Mouse (Mus musculus): ENCODE results near the gene Crtac1.

- TF ChIP-seq EP300 (IDR thresholded peaks at IDR 0.05; ENCODE audit: low read length) (no peak), MAX (IDR thresholded peaks at IDR 0.05; ENCODE audit: low read length) (no peak), POLR2A (IDR thresholded peaks at IDR 0.05; ENCODE audit: low read depth, low read length) (no peak), ZMIZ1 (IDR thresholded peaks at IDR 0.05; ENCODE audit: low read depth, low read length) (no peak)
These were observed 37.7 kb downstream of the Crtac1 start for GRCm38 (mm10) chr19:42393920-42394319.

All from CH12.LX (cell line).